Mouse (Mus musculus): Measurements from ENCODE around the gene Syt8. TPM values are rescaled to one million over a fixed set of nuclear protein-coding genes. Genes with fewer than 3 reads are reported as not detected.
A peak's percentile ranks its signal among the peaks of the same experiment; 100 is the strongest.

The Syt8 gene
- polyA plus RNA-seq, 1 experiment from 2014 or later: 1.2 TPM

DNA sequence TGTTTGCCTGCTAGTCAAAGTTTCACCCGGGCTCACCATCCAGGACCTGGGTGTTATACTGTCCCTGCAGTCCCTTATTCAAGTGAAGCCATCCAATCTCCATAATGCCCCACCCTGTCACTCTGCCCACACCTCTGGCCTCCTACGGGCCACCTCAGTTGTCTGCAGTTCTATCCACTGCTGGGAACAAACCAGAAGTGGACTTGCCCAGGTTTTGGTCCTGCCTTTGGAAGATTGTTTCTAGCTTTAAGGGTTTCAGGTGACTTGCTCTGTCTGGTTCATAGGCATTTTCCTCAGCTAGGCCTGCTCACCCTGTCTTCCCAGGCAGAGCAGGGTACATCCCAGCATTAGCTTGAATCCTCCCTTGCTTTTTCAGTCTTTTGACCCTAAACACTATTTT is 20.6 kb downstream of the Syt8 start:
- no peak for ATAC-seq (ENCODE audit: low FRiP score, low read depth)
- Histone ChIP-seq H3K9ac (peak overlapping the region; percentile 35; the same call in 1 of the 2 replicates), H3K4me3 (no peak overlapping the region), H3K36me3 (no peaks in the 10 kb centered on the region), H3K4me2 (replicated peaks) (no peak overlapping the region), H3K27ac (peak overlapping the region; percentile 88), H3K9me3 (no peaks in the 10 kb centered on the region), H3K27me3 (no peaks in the 10 kb centered on the region), H3K4me1 (peaks cover 59% of the 10 kb centered on the region)
- WGBS: 44% methylated on average over 2 of the region's 2 CpGs

GRCm38 (mm10) chr7:142456806-142457205 is 22.2 kb downstream of the Syt8 start:
- Histone ChIP-seq H3K9ac (no peak overlapping the region), H3K27ac (peak overlapping the region; percentile 94), H3K4me3 (no peak overlapping the region), H3K9me3 (no peaks in the 10 kb centered on the region), H3K4me2 (replicated peaks) (no peak overlapping the region), H3K4me1 (peaks cover 59% of the 10 kb centered on the region), H3K27me3 (no peaks in the 10 kb centered on the region), H3K36me3 (no peaks in the 10 kb centered on the region)
- no peak for ATAC-seq (ENCODE audit: low FRiP score, low read depth)
- WGBS: 80% methylated on average over 3 of the region's 3 CpGs

GRCm38 (mm10) chr7:142457227-142457811 is 22.7 kb downstream of the Syt8 start:
- Histone ChIP-seq H3K9me3 (no peaks in the 10 kb centered on the region), H3K27me3 (no peaks in the 10 kb centered on the region), H3K4me1 (peaks cover 59% of the 10 kb centered on the region), H3K9ac (no peak overlapping the region), H3K27ac (peak overlapping the region; percentile 94), H3K4me2 (replicated peaks) (no peak overlapping the region), H3K4me3 (no peak overlapping the region), H3K36me3 (no peaks in the 10 kb centered on the region)
- 0 out of 2 replicates have a peak, but pooled peaks have one; percentile 10 for ATAC-seq (ENCODE audit: low FRiP score, low read depth)
- 24% methylated on average over 3 of the region's 3 CpGs for WGBS

GRCm38 (mm10) chr7:142458026-142458425 is 23.4 kb downstream of the Syt8 start:
- no peaks in the 10 kb centered on the region for H3K9me3 ChIP-seq
- peak; percentile 81 for ATAC-seq (ENCODE audit: low FRiP score, low read depth)
- 11% methylated on average over 2 of the region's 2 CpGs for WGBS
- no peaks in the 10 kb centered on the region for H3K36me3 ChIP-seq
- no peak overlapping the region for H3K9ac ChIP-seq
- peaks cover 59% of the 10 kb centered on the region for H3K4me1 ChIP-seq
- no peak overlapping the region for H3K4me3 ChIP-seq
- peak overlapping the region; percentile 94 for H3K27ac ChIP-seq
- no peak overlapping the region for H3K4me2 ChIP-seq (replicated peaks)
- no peaks in the 10 kb centered on the region for H3K27me3 ChIP-seq

- Histone ChIP-seq H3K4me1 (peaks cover 59% of the 10 kb centered on the region), H3K9me3 (no peaks in the 10 kb centered on the region), H3K4me2 (replicated peaks) (no peak overlapping the region), H3K36me3 (no peaks in the 10 kb centered on the region), H3K27ac (peak overlapping the region; percentile 94), H3K4me3 (no peak overlapping the region), H3K27me3 (no peaks in the 10 kb centered on the region), H3K9ac (no peak overlapping the region)
- no peak for ATAC-seq (ENCODE audit: low FRiP score, low read depth)
- 72% methylated on average over 5 of the region's 5 CpGs for WGBS
Observed at GRCm38 (mm10) chr7:142458676-142459298, 24.1 kb downstream of the Syt8 start.

GRCm38 (mm10) chr7:142459299-142459691 is 24.6 kb downstream of the Syt8 start:
- Histone ChIP-seq H3K9ac (no peak overlapping the region), H3K36me3 (no peaks in the 10 kb centered on the region), H3K9me3 (no peaks in the 10 kb centered on the region), H3K4me1 (peaks cover 54% of the 10 kb centered on the region), H3K4me2 (replicated peaks) (no peak overlapping the region), H3K27me3 (no peaks in the 10 kb centered on the region), H3K27ac (peak overlapping the region; percentile 94), H3K4me3 (no peak overlapping the region)
- 82% methylated on average over 2 of the region's 2 CpGs for whole genome bisulfite sequencing
- no peak for ATAC-seq (ENCODE audit: low FRiP score, low read depth)

DNA sequence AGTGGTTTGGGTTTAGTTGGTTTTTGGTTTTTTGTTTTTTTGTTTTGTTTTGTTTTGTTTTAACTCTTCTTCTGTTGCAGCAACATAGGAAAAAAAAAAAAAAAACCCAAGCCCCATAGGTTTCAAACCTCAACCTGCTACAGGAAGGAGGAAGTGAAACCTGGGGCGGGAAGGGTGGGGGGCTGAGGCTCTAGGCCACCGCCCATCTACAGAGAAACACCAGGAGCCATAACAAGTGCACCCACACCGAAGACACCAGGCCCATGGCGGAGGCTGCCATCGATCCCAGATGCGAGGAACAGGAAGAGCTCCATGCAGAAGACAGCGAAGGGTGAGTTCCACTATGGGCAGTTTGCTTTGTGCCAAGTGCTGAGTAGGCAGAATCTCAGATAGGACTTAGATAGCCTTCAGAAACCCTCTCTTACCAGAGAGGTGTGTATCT is 26.0 kb downstream of the Syt8 start, which contains the start of gene Lsp1:
Gene Lsp1, plus strand, starts transcription at position 174 of the 442 bp plus-strand sequence.
- H3K4me2 ChIP-seq (replicated peaks): no peak within 1 kb of the TSS
- peaks cover 41% of the 10 kb centered on the region for H3K4me1 ChIP-seq
- H3K4me3 ChIP-seq: no peak within 1 kb of the TSS
- WGBS: 91% methylated on average over 7 of the region's 7 CpGs
- H3K9me3 ChIP-seq: no peaks in the 10 kb centered on the region
- H3K9ac ChIP-seq: no peak within 1 kb of the TSS
- ATAC-seq (ENCODE audit: low FRiP score, low read depth): no peak
- no peaks in the 10 kb centered on the region for H3K36me3 ChIP-seq
- peak within 1 kb of the TSS; percentile 94; the same call in 1 of the 2 replicates for H3K27ac ChIP-seq
- H3K27me3 ChIP-seq: no peaks in the 10 kb centered on the region

- H3K4me2 ChIP-seq (replicated peaks): no peak overlapping the region
- H3K9ac ChIP-seq: no peak overlapping the region
- 79% methylated on average over 2 of the region's 2 CpGs for whole genome bisulfite sequencing
- no peak overlapping the region for H3K4me3 ChIP-seq
- no peaks in the 10 kb centered on the region for H3K36me3 ChIP-seq
- H3K9me3 ChIP-seq: no peaks in the 10 kb centered on the region
- H3K27me3 ChIP-seq: no peaks in the 10 kb centered on the region
- no peak overlapping the region for H3K27ac ChIP-seq
- peaks cover 34% of the 10 kb centered on the region for H3K4me1 ChIP-seq
- ATAC-seq (ENCODE audit: low FRiP score, low read depth): no peak
Observed at GRCm38 (mm10) chr7:142461446-142461845, 26.8 kb downstream of the Syt8 start.

- no peak overlapping the region for H3K9ac ChIP-seq
- no peaks in the 10 kb centered on the region for H3K27me3 ChIP-seq
- H3K36me3 ChIP-seq: no peaks in the 10 kb centered on the region
- H3K4me1 ChIP-seq: peaks cover 26% of the 10 kb centered on the region
- 76% methylated on average over 6 of the region's 6 CpGs for WGBS
- no peak overlapping the region for H3K4me2 ChIP-seq (replicated peaks)
- H3K9me3 ChIP-seq: no peaks in the 10 kb centered on the region
- H3K27ac ChIP-seq: peak overlapping the region; percentile 28; the same call in 1 of the 2 replicates
- peak; percentile 54; the same call in 1 of the 2 replicates for ATAC-seq (ENCODE audit: low FRiP score, low read depth)
- H3K4me3 ChIP-seq: no peak overlapping the region
Observed at GRCm38 (mm10) chr7:142462190-142462589, 27.5 kb downstream of the Syt8 start.

DNA sequence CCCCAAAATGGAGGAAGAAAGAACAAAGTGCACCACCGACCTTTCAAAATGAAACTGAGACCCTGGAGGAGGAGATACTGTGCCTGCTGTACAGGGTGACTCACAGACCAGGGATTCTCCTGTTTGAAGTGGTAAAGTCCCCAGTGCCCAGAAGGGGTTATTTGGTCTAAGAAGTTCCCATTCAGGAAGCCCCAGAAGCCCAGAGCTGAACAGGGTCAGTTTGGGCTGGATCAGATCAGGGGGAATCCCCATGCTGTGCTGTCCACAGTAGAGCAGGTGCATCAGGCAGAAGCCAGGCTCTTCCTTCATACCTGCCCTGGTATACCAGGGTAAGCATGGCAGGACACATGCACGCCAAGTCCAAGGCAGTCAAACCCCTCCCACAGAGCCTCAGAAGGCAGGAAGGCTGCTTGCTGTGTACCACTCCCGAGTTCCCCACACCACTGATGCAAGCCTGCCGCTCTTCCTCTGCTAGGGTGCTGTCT is 28.0 kb downstream of the Syt8 start:
- Histone ChIP-seq H3K27ac (no peak overlapping the region), H3K9me3 (no peaks in the 10 kb centered on the region), H3K36me3 (no peaks in the 10 kb centered on the region), H3K4me2 (replicated peaks) (no peak overlapping the region), H3K4me1 (peaks cover 22% of the 10 kb centered on the region), H3K9ac (no peak overlapping the region), H3K4me3 (no peak overlapping the region), H3K27me3 (no peaks in the 10 kb centered on the region)
- peak; percentile 4; the same call in 1 of the 2 replicates for ATAC-seq (ENCODE audit: low FRiP score, low read depth)
- WGBS: 73% methylated on average over 4 of the region's 4 CpGs

GRCm38 (mm10) chr7:142470171-142470691 is 35.6 kb downstream of the Syt8 start:
- ATAC-seq (ENCODE audit: low FRiP score, low read depth): no peak
- Histone ChIP-seq H3K4me3 (no peak overlapping the region), H3K9me3 (no peaks in the 10 kb centered on the region), H3K4me2 (replicated peaks) (no peak overlapping the region), H3K4me1 (peaks cover 48% of the 10 kb centered on the region), H3K27ac (peak overlapping the region; percentile 89; the same call in 1 of the 2 replicates), H3K9ac (no peak overlapping the region), H3K36me3 (no peaks in the 10 kb centered on the region), H3K27me3 (no peaks in the 10 kb centered on the region)
- WGBS: 86% methylated on average over 7 of the region's 7 CpGs

- Histone ChIP-seq H3K4me2 (replicated peaks) (no peak overlapping the region), H3K9me3 (no peaks in the 10 kb centered on the region), H3K27ac (peak overlapping the region; percentile 89), H3K4me1 (peaks cover 55% of the 10 kb centered on the region), H3K27me3 (no peaks in the 10 kb centered on the region), H3K4me3 (no peak overlapping the region), H3K36me3 (no peaks in the 10 kb centered on the region), H3K9ac (no peak overlapping the region; the same call in 1 of the 2 replicates)
- ATAC-seq (ENCODE audit: low FRiP score, low read depth): peak; percentile 70
- WGBS: 21% methylated on average over 4 of the region's 4 CpGs
Observed at GRCm38 (mm10) chr7:142470808-142471413, 36.3 kb downstream of the Syt8 start.
